Mouse (Mus musculus): ENCODE data around the gene Olfr904.
"Not testable (repeated sequence)": the region's sequence is repeated elsewhere in the genome, so short reads cannot be mapped to it uniquely, and the experiment has no call there.

Gene Olfr904

GRCm38 (mm10) chr9:38462844-38463243 is at the start of gene Olfr904:
Gene Olfr904 (plus strand): TSS chr9:38463144.
- no peak for DNase-seq

DNA sequence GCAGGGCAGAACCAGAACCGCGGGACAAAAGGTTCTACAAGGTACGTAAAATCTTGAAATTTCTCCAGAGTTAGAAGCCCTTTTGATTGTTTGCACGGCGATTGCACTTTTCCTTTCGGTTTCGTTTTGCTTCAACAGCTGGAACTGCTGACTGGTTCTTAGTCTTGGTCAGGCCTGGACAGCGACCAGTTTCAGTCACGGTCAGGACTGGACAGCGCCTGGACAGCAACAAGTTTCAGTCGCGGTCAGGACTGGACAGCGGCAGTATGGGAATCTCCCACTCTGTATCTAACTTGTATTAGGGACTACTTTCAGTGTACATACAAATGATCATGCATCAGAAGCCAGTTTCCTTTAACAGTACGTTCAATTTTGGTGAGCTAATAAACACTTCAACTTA is 49.4 kb upstream of the Olfr904 start:
- DNase-seq = not testable (repeated sequence)

GRCm38 (mm10) chr9:38423801-38424200 is 39.1 kb upstream of the Olfr904 start:
- DNase-seq = no peak

DNA sequence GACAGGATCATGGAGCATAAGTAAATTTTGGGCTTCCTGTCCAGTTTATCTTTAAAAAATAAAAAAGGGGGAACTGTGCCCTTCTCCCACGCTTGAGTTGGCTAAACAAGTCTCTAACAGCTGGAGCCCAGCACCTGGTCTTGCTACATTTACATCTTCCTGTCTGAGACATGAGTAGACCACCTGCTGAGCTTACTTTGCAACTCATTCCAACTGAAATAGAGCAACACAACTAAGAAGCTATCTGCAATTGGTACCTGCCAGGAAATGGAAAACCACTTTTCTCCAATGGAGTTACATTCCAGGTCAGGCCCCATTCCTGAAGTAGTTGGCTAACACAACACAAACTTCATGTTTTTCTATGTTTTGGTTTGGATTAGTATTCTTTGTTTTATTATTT is 35.9 kb upstream of the Olfr904 start:
- no peak for DNase-seq

- no peak for DNase-seq
Observed at GRCm38 (mm10) chr9:38429155-38429554, 33.8 kb upstream of the Olfr904 start, which contains the start of gene Olfr901. Gene Olfr901 (plus strand): TSS chr9:38429455.

DNA sequence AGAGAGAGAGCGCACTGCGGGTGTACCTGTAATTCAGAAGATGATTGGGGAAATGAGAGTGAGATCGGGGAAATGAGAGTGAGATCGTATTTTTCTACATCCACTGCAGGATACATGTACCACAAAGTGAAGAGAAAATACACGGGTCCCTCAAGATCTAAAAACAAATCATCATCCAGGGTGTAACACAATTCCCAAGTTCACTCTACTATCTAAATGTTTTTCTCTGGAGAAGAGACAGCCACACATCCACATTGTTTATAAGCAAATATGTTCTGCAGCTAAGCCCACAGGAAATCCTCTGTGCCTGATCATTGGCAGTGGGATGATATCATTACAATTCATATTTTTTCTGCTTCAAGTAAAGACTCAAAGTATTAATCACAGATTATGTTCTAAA is 15.6 kb upstream of the Olfr904 start, which contains the start of gene Olfr902:
Gene Olfr902 (plus strand): TSS at position 301 of the 400 bp plus-strand sequence.
- DNase-seq = no peak

DNA sequence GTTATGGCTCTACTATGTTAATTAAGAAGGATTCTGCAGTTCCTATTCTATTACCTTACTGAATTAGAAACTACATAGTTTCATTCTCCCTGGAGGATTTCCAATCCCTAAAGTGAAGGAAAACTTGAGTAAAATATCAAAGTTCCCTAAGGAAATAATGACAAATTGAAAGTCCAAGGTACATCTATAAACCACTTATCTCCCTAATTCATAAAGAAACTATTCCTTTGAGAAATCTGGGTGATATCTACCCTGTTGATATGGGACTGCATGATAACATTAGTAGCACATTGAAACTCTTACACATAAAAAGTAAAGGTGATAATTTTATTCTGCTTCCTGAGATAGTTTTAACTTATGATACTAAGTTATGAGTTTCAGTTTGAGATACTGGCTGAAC is 7.9 kb downstream of the Olfr904 start, which contains the start of gene Olfr905:
Gene Olfr905 (plus strand): TSS at position 301 of the 400 bp plus-strand sequence.
- no peak for DNase-seq

- DNase-seq = no peak
Observed at GRCm38 (mm10) chr9:38486785-38487184, 23.8 kb downstream of the Olfr904 start, which contains the start of gene Olfr906. Gene Olfr906 (plus strand): TSS chr9:38487085.

GRCm38 (mm10) chr9:38495501-38495900 is 32.6 kb downstream of the Olfr904 start, which contains the start of gene Olfr907:
Gene Olfr907 (plus strand): TSS chr9:38495801.
- no peak for DNase-seq

DNA sequence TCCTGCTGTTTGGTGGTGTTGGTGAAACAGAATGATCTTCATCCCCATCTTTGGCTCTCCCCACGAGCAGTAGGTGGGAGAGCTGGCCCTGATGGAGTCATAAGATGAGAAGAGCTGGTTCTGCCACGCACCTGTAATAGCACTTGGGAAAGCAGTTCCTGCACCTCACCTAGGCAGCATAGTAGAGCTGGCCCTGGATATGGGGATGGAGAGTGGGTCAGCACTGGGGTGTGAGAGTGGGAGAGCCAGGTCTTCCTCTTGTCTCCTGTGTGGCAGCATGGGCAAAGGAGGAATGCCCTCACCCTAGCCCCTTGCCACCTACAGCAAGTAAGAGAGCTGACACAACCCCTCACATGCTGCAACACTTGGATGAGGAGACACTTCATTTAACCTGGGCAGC is 49.4 kb downstream of the Olfr904 start:
- no peak for DNase-seq

Measured in right cerebral cortex, postnatal 25 days (tissue).